Mouse (Mus musculus) CH12.LX (cell line): ENCODE measurements at regions not wholly inside any gene's neighbourhood (a gene's known extent, or its start where the extent isn't known, plus 50 kb on each side); places are given as distances from the start of the nearest gene placed in this dataset.

Experiments
- DNase-seq: peaks from one replicate; pipeline ENCODE4 v3.0.0-alpha.2; 2013; ENCODE audit errors: extremely low read depth
- H3K27ac ChIP-seq: 2 replicates; pipeline ENCODE4 v1.5.1; 2012; ENCODE audit warnings: low read depth, mild to moderate bottlenecking, control low read depth, moderate library complexity; ENCODE audit not compliant: insufficient read depth
- H3K27me3 ChIP-seq: replicated peaks from 2 replicates; pipeline ENCODE3; 2012; ENCODE audit warnings: inconsistent platforms
- H3K36me3 ChIP-seq, 2 experiments: replicated peaks in 1 of 2; 2 replicates each; pipeline versions ENCODE3 to v1.6.1; 2012; ENCODE audit warnings: inconsistent platforms in 1 of 2, low read length in 1 of 2, mild to moderate bottlenecking in 1 of 2, mixed read lengths in 1 of 2, moderate library complexity in 1 of 2; ENCODE audit not compliant: control insufficient read depth in 1 of 2, insufficient read depth in 1 of 2
- H3K4me1 ChIP-seq, 2 experiments: 2 replicates each; pipeline ENCODE4 v1.6.1; 2012; ENCODE audit warnings: inconsistent platforms in 1 of 2, moderate library complexity in 1 of 2; ENCODE audit not compliant: insufficient read depth in 2 of 2, control insufficient read depth in 1 of 2
- H3K4me2 ChIP-seq: 2 replicates; pipeline ENCODE4 v1.6.1; 2012; ENCODE audit warnings: low read depth, mild to moderate bottlenecking, control low read depth; ENCODE audit not compliant: poor library complexity, insufficient read depth, severe bottlenecking
- H3K4me3 ChIP-seq, 3 experiments: fragments of 150-350 bp in 1 of 3; sonication (generic) in 1 of 3; replicated peaks in 1 of 3; 2 replicates each; pipeline versions ENCODE3 to v1.5.1; 2011 to 2012; ENCODE audit warnings: low read depth in 2 of 3, low read length in 2 of 3, mild to moderate bottlenecking in 2 of 3, moderate library complexity in 2 of 3, control low read depth in 1 of 3, improper control_type of control experiment in 1 of 3, inconsistent platforms in 1 of 3, mixed read lengths in 1 of 3; ENCODE audit not compliant: poor library complexity in 1 of 3
- H3K79me2 ChIP-seq: replicated peaks from 2 replicates; pipeline ENCODE4 v1.6.1; 2012; ENCODE audit warnings: mild to moderate bottlenecking, moderate library complexity; ENCODE audit not compliant: control insufficient read depth, poor library complexity, insufficient read depth, severe bottlenecking; ENCODE audit errors: extremely low read depth
- H3K9ac ChIP-seq: 2 replicates; pipeline ENCODE4 v1.6.1; 2012; ENCODE audit warnings: low read depth, mild to moderate bottlenecking, control low read depth, moderate library complexity; ENCODE audit not compliant: insufficient read depth
- H3K9me3 ChIP-seq: replicated peaks from 2 replicates; pipeline ENCODE3; 2012; ENCODE audit warnings: low read length, inconsistent platforms, mixed read lengths
- CHD1 ChIP-seq: IDR thresholded peaks from 2 replicates; pipeline ENCODE4 v1.6.1; 2012; ENCODE audit warnings: low read depth, low read length, improper control_type of control experiment, inconsistent platforms
- CHD2 ChIP-seq: IDR thresholded peaks from 2 replicates; pipeline ENCODE4 v1.6.1; 2011; ENCODE audit warnings: low read length, improper control_type of control experiment
- E2F4 ChIP-seq: IDR thresholded peaks from 2 replicates; pipeline ENCODE4 v1.6.1; 2011; ENCODE audit warnings: low read depth, low read length, improper control_type of control experiment; ENCODE audit not compliant: insufficient replicate concordance
- ELF1 ChIP-seq: IDR thresholded peaks from 2 replicates; pipeline ENCODE4 v1.6.1; 2014; ENCODE audit warnings: low read depth, mild to moderate bottlenecking, inconsistent platforms, low read length, improper control_type of control experiment
- HCFC1 ChIP-seq: IDR thresholded peaks from 2 replicates; pipeline ENCODE4 v1.6.1; 2012; ENCODE audit warnings: low read depth, mild to moderate bottlenecking, inconsistent platforms, low read length, improper control_type of control experiment
- KAT2A ChIP-seq: IDR thresholded peaks from 2 replicates; pipeline ENCODE4 v1.6.1; 2012; ENCODE audit warnings: low read length, improper control_type of control experiment, inconsistent platforms; ENCODE audit not compliant: insufficient replicate concordance
- MEF2A ChIP-seq: IDR thresholded peaks from 2 replicates; pipeline ENCODE4 v1.6.1; 2014; ENCODE audit warnings: low read depth, mild to moderate bottlenecking, inconsistent platforms, low read length, improper control_type of control experiment, borderline replicate concordance
- MXI1 ChIP-seq: IDR thresholded peaks from 2 replicates; pipeline ENCODE4 v1.6.1; 2011; ENCODE audit warnings: mild to moderate bottlenecking, low read depth, low read length, improper control_type of control experiment
- MYC ChIP-seq: IDR thresholded peaks from 2 replicates; pipeline ENCODE4 v1.6.1; 2011; ENCODE audit warnings: low read depth, mild to moderate bottlenecking, improper control_type of control experiment, low read length
- NELFE ChIP-seq: IDR thresholded peaks from 2 replicates; pipeline ENCODE4 v1.6.1; 2011; ENCODE audit warnings: low read depth, low read length, improper control_type of control experiment
- PAX5 ChIP-seq: IDR thresholded peaks from 2 replicates; pipeline ENCODE4 v1.6.1; 2012; ENCODE audit warnings: low read length, inconsistent platforms, mixed read lengths
- RCOR1 ChIP-seq: conservative IDR thresholded peaks from 2 replicates; pipeline ENCODE4 v1.6.1; 2012; ENCODE audit warnings: low read depth, mild to moderate bottlenecking, inconsistent platforms, low read length, improper control_type of control experiment
- SIN3A ChIP-seq: IDR thresholded peaks from 2 replicates; pipeline ENCODE4 v1.6.1; 2012; ENCODE audit warnings: low read length, improper control_type of control experiment, inconsistent platforms
- TCF12 ChIP-seq: IDR thresholded peaks from 2 replicates; pipeline ENCODE4 v1.6.1; 2014; ENCODE audit warnings: low read depth, mild to moderate bottlenecking, inconsistent platforms, low read length, improper control_type of control experiment
- UBTF ChIP-seq: IDR thresholded peaks from 2 replicates; pipeline ENCODE4 v1.6.1; 2012; ENCODE audit warnings: low read depth, mild to moderate bottlenecking, inconsistent platforms, low read length, improper control_type of control experiment, moderate library complexity
- USF2 ChIP-seq: conservative IDR thresholded peaks from 2 replicates; pipeline ENCODE4 v1.6.1; 2011; ENCODE audit warnings: low read depth, low read length, improper control_type of control experiment
- ZC3H11A ChIP-seq: IDR thresholded peaks from 2 replicates; pipeline ENCODE4 v1.6.1; 2012; ENCODE audit warnings: low read depth, mild to moderate bottlenecking, inconsistent platforms, low read length, improper control_type of control experiment
- ZKSCAN1 ChIP-seq: IDR thresholded peaks from 2 replicates; pipeline ENCODE4 v1.6.1; 2012; ENCODE audit warnings: low read depth, inconsistent platforms, low read length, improper control_type of control experiment, borderline replicate concordance
- ZMIZ1 ChIP-seq: IDR thresholded peaks from 2 replicates; pipeline ENCODE4 v1.6.1; 2012; ENCODE audit warnings: low read depth, mild to moderate bottlenecking, inconsistent platforms, low read length, improper control_type of control experiment
- ZNF384 ChIP-seq: IDR thresholded peaks from 2 replicates; pipeline ENCODE4 v1.6.1; 2012; ENCODE audit warnings: low read depth, low read length, improper control_type of control experiment, inconsistent platforms
- dilution Hi-C: fragments of 300-500 bp; cut with MboI; formaldehyde crosslinking; loops from 2 replicates; pipeline ENCODE4 v1.14.3; 2020; ENCODE audit warnings: low sequenced_read_pairs; ENCODE audit not compliant: extremely low pct_unique_long_range_greater_than_20kb, extremely low pct_ligation_motif_present
- in situ Hi-C: fragments of 300-500 bp; cut with MboI; formaldehyde crosslinking; loops from 3 replicates; pipeline ENCODE4 v1.14.3; 2019; ENCODE audit warnings: low sequenced_read_pairs, low pct_ligation_motif_present, low pct_unique_long_range_greater_than_20kb, mixed read lengths

DNA sequence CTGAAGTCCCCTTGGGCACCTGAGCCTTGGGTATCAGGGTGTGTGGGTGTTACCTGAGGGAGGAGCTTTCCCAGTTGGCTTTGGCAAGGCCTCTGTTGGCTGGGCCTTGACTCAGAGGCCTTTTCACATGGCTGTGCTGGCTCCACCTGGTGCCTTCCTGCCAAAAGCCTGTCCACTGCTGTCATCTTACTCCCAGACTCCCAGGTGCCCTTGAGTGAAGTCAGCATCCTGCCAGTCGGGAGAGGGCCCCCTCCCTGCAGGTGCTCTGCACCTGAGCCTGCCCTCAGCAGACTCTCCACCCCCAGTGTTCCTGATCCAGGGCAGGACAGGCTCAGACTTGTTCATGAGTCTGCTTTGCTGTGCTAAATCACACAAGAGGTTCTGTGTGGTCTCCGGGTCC, 99.2 kb upstream of the Lgalsl start:
- no peak overlapping the region for H3K9ac ChIP-seq
- no peak overlapping the region for H3K4me2 ChIP-seq
- no peak for TF ChIP-seq USF2
- TF ChIP-seq E2F4 = no peak
- TF ChIP-seq ZKSCAN1 = no peak
- no peak for TF ChIP-seq HCFC1
- TF ChIP-seq CHD1 = no peak
- dilution Hi-C loops = no loop called here
- no peaks in the 10 kb centered on the region for H3K9me3 ChIP-seq
- no peaks in the 10 kb centered on the region for H3K36me3 ChIP-seq
- no peaks in the 10 kb centered on the region for H3K27me3 ChIP-seq
- in situ Hi-C loops = no loop called here
- peaks cover 8 to 24% of the 10 kb centered on the region in 2 experiments; a peak in 2 of 4 replicates for H3K4me1 ChIP-seq
- no peak overlapping the region for H3K4me3 ChIP-seq
- DNase-seq = no peak
- no peak overlapping the region for H3K27ac ChIP-seq
- no peaks in the 10 kb centered on the region for H3K79me2 ChIP-seq

- H3K4me2 ChIP-seq = no peak overlapping the region
- H3K79me2 ChIP-seq = no peaks in the 10 kb centered on the region
- in situ Hi-C loops = no loop called here
- no peaks in the 10 kb centered on the region for H3K27me3 ChIP-seq
- H3K27ac ChIP-seq = no peak overlapping the region
- TF ChIP-seq MYC = no peak
- H3K36me3 ChIP-seq = no peaks in the 10 kb centered on the region
- DNase-seq = no peak
- dilution Hi-C loops = no loop called here
- H3K9me3 ChIP-seq = no peaks in the 10 kb centered on the region
- peaks cover 8 to 24% of the 10 kb centered on the region in 2 experiments; a peak in 2 of 4 replicates for H3K4me1 ChIP-seq
- no peak overlapping the region for H3K9ac ChIP-seq
- H3K4me3 ChIP-seq = no peak overlapping the region
Observed at GRCm38 (mm10) chr11:20930573-20930972, 99.7 kb upstream of the Lgalsl start.

- Histone ChIP-seq H3K79me2 (no peaks in the 10 kb centered on the region), H3K27me3 (peaks cover 2% of the 10 kb centered on the region), H3K9me3 (no peaks in the 10 kb centered on the region), H3K4me3 (no peak overlapping the region), H3K9ac (no peak overlapping the region), H3K4me2 (no peak overlapping the region)
- no peak for TF ChIP-seq ZMIZ1
- TF ChIP-seq SIN3A = no peak
- TF ChIP-seq RCOR1 = no peak
- no peak for TF ChIP-seq KAT2A
- TF ChIP-seq ELF1 = no peak
- no peak for TF ChIP-seq E2F4
- TF ChIP-seq MXI1 = no peak
- no peak for TF ChIP-seq ZKSCAN1
- no peak for TF ChIP-seq CHD2
- TF ChIP-seq NELFE = no peak
- no peak for TF ChIP-seq PAX5
- no peak for TF ChIP-seq UBTF
- TF ChIP-seq TCF12 = no peak
- no peak for TF ChIP-seq ZNF384
- TF ChIP-seq MEF2A = no peak
- no peak for TF ChIP-seq ZC3H11A
- TF ChIP-seq, all 38 proteins: peak for 0
- H3K36me3 ChIP-seq = no peaks in the 10 kb centered on the region
- dilution Hi-C loops (no loop called here), in situ Hi-C loops (no loop called here)
- no peak for DNase-seq
- H3K27ac ChIP-seq = no peak overlapping the region
- H3K4me1 ChIP-seq = peaks cover 8 to 26% of the 10 kb centered on the region in 2 experiments; a peak in 2 of 4 replicates
Observed at GRCm38 (mm10) chr11:20934191-20935062, 103.6 kb upstream of the Lgalsl start.
